Mouse (Mus musculus): ENCODE results near the gene Gm10491. TPM values are rescaled to one million over a fixed set of nuclear protein-coding genes. Genes with fewer than 3 reads are reported as not detected.

Gm10491 gene
- polyA plus RNA-seq (2012; rRNA removed) (not detected in 2 replicates), polyA plus RNA-seq (2014; fragmentation: Nextera tagmentation; extraction: Ambion mirVana) (not detected in 2 replicates)

- Histone ChIP-seq H3K4me2 (ENCODE audit: low read depth) (no peak within 1 kb of the TSS), H3K4me3 (ENCODE audit: insufficient read depth in 1 of 2, low read depth in 2 of 2, low read length in 2 of 2) (no peak within 1 kb of the TSS), H3K9ac (replicated peaks) (no peak within 1 kb of the TSS), H3K4me1 (replicated peaks; ENCODE audit: control insufficient read depth in 2 of 2, insufficient read depth in 2 of 2, low read length in 1 of 2) (no peaks in the 10 kb centered on the region), H3K27me3 (ENCODE audit: control insufficient read depth, insufficient read depth, low read length) (no peaks in the 10 kb centered on the region), H3K36me3 (replicated peaks; ENCODE audit: control insufficient read depth, insufficient read depth, low read depth) (no peaks in the 10 kb centered on the region), H3K27ac (no peak within 1 kb of the TSS), H3K9me3 (ENCODE audit: control insufficient read depth, low read length) (no peaks in the 10 kb centered on the region)
- ATAC-seq (ENCODE audit: insufficient read depth) (no peak), DNase-seq (ENCODE audit: low read depth in 3 of 3, low spot score in 3 of 3) (no peak)
- TF ChIP-seq EP300 (IDR thresholded peaks at IDR 0.05; ENCODE audit: low read depth), result no peak
- TF ChIP-seq CTCF (IDR thresholded peaks at IDR 0.05; ENCODE audit: low read depth), result no peak
- 69% methylated on average over 5 of the region's 5 CpGs for WGBS (ENCODE audit: insufficient replicate concordance)
These were observed at the start of gene Gm10491 for GRCm38 (mm10) chrX:7907735-7908134. Gene Gm10491, minus strand, starts transcription at chrX:7907835.

- Histone ChIP-seq H3K4me1 (replicated peaks; ENCODE audit: control insufficient read depth in 2 of 2, insufficient read depth in 2 of 2, low read length in 1 of 2) (peaks cover 0 to 5% of the 10 kb centered on the region in 2 experiments; a peak in 1 of 4 replicates), H3K27ac (no peak overlapping the region), H3K36me3 (replicated peaks; ENCODE audit: control insufficient read depth, insufficient read depth, low read depth) (no peaks in the 10 kb centered on the region), H3K27me3 (ENCODE audit: control insufficient read depth, insufficient read depth, low read length) (no peaks in the 10 kb centered on the region), H3K4me2 (ENCODE audit: low read depth) (no peak overlapping the region), H3K9me3 (ENCODE audit: control insufficient read depth, low read length) (no peaks in the 10 kb centered on the region), H3K4me3 (ENCODE audit: insufficient read depth in 1 of 2, low read depth in 2 of 2, low read length in 2 of 2) (no peak overlapping the region), H3K9ac (replicated peaks) (no peak overlapping the region)
- no peak for TF ChIP-seq EP300 (IDR thresholded peaks at IDR 0.05; ENCODE audit: low read depth)
- no peak for TF ChIP-seq CTCF (IDR thresholded peaks at IDR 0.05; ENCODE audit: low read depth)
- DNase-seq (ENCODE audit: low read depth in 3 of 3, low spot score in 3 of 3) (no peak), ATAC-seq (ENCODE audit: insufficient read depth) (no peak)
- 73% methylated on average over 7 of the region's 7 CpGs for WGBS (ENCODE audit: insufficient replicate concordance)
These were observed 42.5 kb upstream of the Gm10491 start for GRCm38 (mm10) chrX:7950091-7950490.

GRCm38 (mm10) chrX:7947900-7948492 lies 40.4 kb upstream of the Gm10491 start:
- ATAC-seq (ENCODE audit: insufficient read depth), result peak; percentile 100
- Histone ChIP-seq H3K4me3 (ENCODE audit: insufficient read depth in 1 of 2, low read depth in 2 of 2, low read length in 2 of 2) (peak overlapping the region; percentile 57 to 61), H3K27ac (no peak overlapping the region), H3K4me2 (ENCODE audit: low read depth) (peak overlapping the region; percentile 75), H3K27me3 (ENCODE audit: control insufficient read depth, insufficient read depth, low read length) (no peaks in the 10 kb centered on the region), H3K4me1 (replicated peaks; ENCODE audit: control insufficient read depth in 2 of 2, insufficient read depth in 2 of 2, low read length in 1 of 2) (peaks cover 0 to 5% of the 10 kb centered on the region in 2 experiments; a peak in 1 of 4 replicates), H3K9me3 (ENCODE audit: control insufficient read depth, low read length) (no peaks in the 10 kb centered on the region), H3K36me3 (replicated peaks; ENCODE audit: control insufficient read depth, insufficient read depth, low read depth) (no peaks in the 10 kb centered on the region), H3K9ac (replicated peaks) (no peak overlapping the region; the same call in 1 of the 2 replicates)
- TF ChIP-seq EP300 (IDR thresholded peaks at IDR 0.05; ENCODE audit: low read depth) (0 out of 2 replicates have a peak, but pooled peaks have one; percentile 15), CTCF (IDR thresholded peaks at IDR 0.05; ENCODE audit: low read depth) (no peak)
- peak; percentile 84 to 90 (median 87) for DNase-seq (ENCODE audit: low read depth in 3 of 3, low spot score in 3 of 3)
- 6% methylated on average over 38 of the region's 38 CpGs for WGBS (ENCODE audit: insufficient replicate concordance)

GRCm38 (mm10) chrX:7947108-7947899 lies 39.7 kb upstream of the Gm10491 start, which contains the start of gene Hdac6:
Gene Hdac6, minus strand, starts transcription at chrX:7947889.
- no peaks in the 10 kb centered on the region for H3K9me3 ChIP-seq (ENCODE audit: control insufficient read depth, low read length)
- H3K4me1 ChIP-seq (replicated peaks; ENCODE audit: control insufficient read depth in 2 of 2, insufficient read depth in 2 of 2, low read length in 1 of 2), result peaks cover 0 to 5% of the 10 kb centered on the region in 2 experiments; a peak in 1 of 4 replicates
- peak within 1 kb of the TSS; percentile 57 to 61 for H3K4me3 ChIP-seq (ENCODE audit: insufficient read depth in 1 of 2, low read depth in 2 of 2, low read length in 2 of 2)
- WGBS (ENCODE audit: insufficient replicate concordance), result 11% methylated on average over 36 of the region's 37 CpGs
- no peak within 1 kb of the TSS for H3K27ac ChIP-seq
- TF ChIP-seq CTCF (IDR thresholded peaks at IDR 0.05; ENCODE audit: low read depth) (no peak), EP300 (IDR thresholded peaks at IDR 0.05; ENCODE audit: low read depth) (no peak)
- ATAC-seq (ENCODE audit: insufficient read depth), result no peak
- H3K36me3 ChIP-seq (replicated peaks; ENCODE audit: control insufficient read depth, insufficient read depth, low read depth), result no peaks in the 10 kb centered on the region
- no peak for DNase-seq (ENCODE audit: low read depth in 3 of 3, low spot score in 3 of 3)
- peak within 1 kb of the TSS; percentile 65 for H3K9ac ChIP-seq (replicated peaks)
- H3K4me2 ChIP-seq (ENCODE audit: low read depth), result peak within 1 kb of the TSS; percentile 75
- no peaks in the 10 kb centered on the region for H3K27me3 ChIP-seq (ENCODE audit: control insufficient read depth, insufficient read depth, low read length)

- Histone ChIP-seq H3K9me3 (ENCODE audit: control insufficient read depth, low read length) (no peaks in the 10 kb centered on the region), H3K4me1 (replicated peaks; ENCODE audit: control insufficient read depth in 2 of 2, insufficient read depth in 2 of 2, low read length in 1 of 2) (peaks cover 0 to 5% of the 10 kb centered on the region in 2 experiments; a peak in 1 of 4 replicates), H3K36me3 (replicated peaks; ENCODE audit: control insufficient read depth, insufficient read depth, low read depth) (no peaks in the 10 kb centered on the region), H3K27me3 (ENCODE audit: control insufficient read depth, insufficient read depth, low read length) (no peaks in the 10 kb centered on the region), H3K4me2 (ENCODE audit: low read depth) (no peak overlapping the region), H3K9ac (replicated peaks) (no peak overlapping the region), H3K27ac (no peak overlapping the region), H3K4me3 (ENCODE audit: insufficient read depth in 1 of 2, low read depth in 2 of 2, low read length in 2 of 2) (no peak overlapping the region)
- TF ChIP-seq CTCF (IDR thresholded peaks at IDR 0.05; ENCODE audit: low read depth) (no peak), EP300 (IDR thresholded peaks at IDR 0.05; ENCODE audit: low read depth) (no peak)
- DNase-seq (ENCODE audit: low read depth in 3 of 3, low spot score in 3 of 3) (no peak), ATAC-seq (ENCODE audit: insufficient read depth) (no peak)
- 69% methylated on average over 8 of the region's 8 CpGs for WGBS (ENCODE audit: insufficient replicate concordance)
These were observed 38.0 kb upstream of the Gm10491 start for GRCm38 (mm10) chrX:7945618-7946017.
